Mouse (Mus musculus) CH12.LX (cell line): ENCODE data around the gene Hist1h3f. TPM values are rescaled to one million over a fixed set of nuclear protein-coding genes. Genes with fewer than 3 reads are reported as not detected.

Experiments
- DNase-seq: peaks from one replicate; pipeline ENCODE4 v3.0.0-alpha.2; 2013; ENCODE audit errors: extremely low read depth
- H3K27ac ChIP-seq: 2 replicates; pipeline ENCODE4 v1.5.1; 2012; ENCODE audit warnings: low read depth, mild to moderate bottlenecking, control low read depth, moderate library complexity; ENCODE audit not compliant: insufficient read depth
- H3K27me3 ChIP-seq: replicated peaks from 2 replicates; pipeline ENCODE3; 2012; ENCODE audit warnings: inconsistent platforms
- H3K36me3 ChIP-seq, 2 experiments: replicated peaks in 1 of 2; 2 replicates each; pipeline versions ENCODE3 to v1.6.1; 2012; ENCODE audit warnings: inconsistent platforms in 1 of 2, low read length in 1 of 2, mild to moderate bottlenecking in 1 of 2, mixed read lengths in 1 of 2, moderate library complexity in 1 of 2; ENCODE audit not compliant: control insufficient read depth in 1 of 2, insufficient read depth in 1 of 2
- H3K4me1 ChIP-seq, 2 experiments: 2 replicates each; pipeline ENCODE4 v1.6.1; 2012; ENCODE audit warnings: inconsistent platforms in 1 of 2, moderate library complexity in 1 of 2; ENCODE audit not compliant: insufficient read depth in 2 of 2, control insufficient read depth in 1 of 2
- H3K4me2 ChIP-seq: 2 replicates; pipeline ENCODE4 v1.6.1; 2012; ENCODE audit warnings: low read depth, mild to moderate bottlenecking, control low read depth; ENCODE audit not compliant: poor library complexity, insufficient read depth, severe bottlenecking
- H3K4me3 ChIP-seq, 3 experiments: fragments of 150-350 bp in 1 of 3; sonication (generic) in 1 of 3; replicated peaks in 1 of 3; 2 replicates each; pipeline versions ENCODE3 to v1.5.1; 2011 to 2012; ENCODE audit warnings: low read depth in 2 of 3, low read length in 2 of 3, mild to moderate bottlenecking in 2 of 3, moderate library complexity in 2 of 3, control low read depth in 1 of 3, improper control_type of control experiment in 1 of 3, inconsistent platforms in 1 of 3, mixed read lengths in 1 of 3; ENCODE audit not compliant: poor library complexity in 1 of 3
- H3K79me2 ChIP-seq: replicated peaks from 2 replicates; pipeline ENCODE4 v1.6.1; 2012; ENCODE audit warnings: mild to moderate bottlenecking, moderate library complexity; ENCODE audit not compliant: control insufficient read depth, poor library complexity, insufficient read depth, severe bottlenecking; ENCODE audit errors: extremely low read depth
- H3K9ac ChIP-seq: 2 replicates; pipeline ENCODE4 v1.6.1; 2012; ENCODE audit warnings: low read depth, mild to moderate bottlenecking, control low read depth, moderate library complexity; ENCODE audit not compliant: insufficient read depth
- H3K9me3 ChIP-seq: replicated peaks from 2 replicates; pipeline ENCODE3; 2012; ENCODE audit warnings: low read length, inconsistent platforms, mixed read lengths
- BHLHE40 ChIP-seq: IDR thresholded peaks from 2 replicates; pipeline ENCODE4 v1.6.1; 2011; ENCODE audit warnings: mild to moderate bottlenecking, low read depth, low read length, improper control_type of control experiment
- CHD1 ChIP-seq: IDR thresholded peaks from 2 replicates; pipeline ENCODE4 v1.6.1; 2012; ENCODE audit warnings: low read depth, low read length, improper control_type of control experiment, inconsistent platforms
- CHD2 ChIP-seq: IDR thresholded peaks from 2 replicates; pipeline ENCODE4 v1.6.1; 2011; ENCODE audit warnings: low read length, improper control_type of control experiment
- CTCF ChIP-seq, 2 experiments: IDR thresholded peaks in 1 of 2; conservative IDR thresholded peaks in 1 of 2; 2 replicates each; pipeline ENCODE4 v1.5.1; 2011 to 2012; ENCODE audit warnings: low read depth in 2 of 2, low read length in 2 of 2, improper control_type of control experiment in 1 of 2, inconsistent platforms in 1 of 2, mild to moderate bottlenecking in 1 of 2, moderate library complexity in 1 of 2
- E2F4 ChIP-seq: IDR thresholded peaks from 2 replicates; pipeline ENCODE4 v1.6.1; 2011; ENCODE audit warnings: low read depth, low read length, improper control_type of control experiment; ENCODE audit not compliant: insufficient replicate concordance
- ELF1 ChIP-seq: IDR thresholded peaks from 2 replicates; pipeline ENCODE4 v1.6.1; 2014; ENCODE audit warnings: low read depth, mild to moderate bottlenecking, inconsistent platforms, low read length, improper control_type of control experiment
- EP300 ChIP-seq: IDR thresholded peaks from 2 replicates; pipeline ENCODE4 v1.6.1; 2011; ENCODE audit warnings: low read length, improper control_type of control experiment
- ETS1 ChIP-seq: conservative IDR thresholded peaks from 2 replicates; pipeline ENCODE4 v1.6.1; 2012; ENCODE audit warnings: low read depth, mild to moderate bottlenecking, inconsistent platforms, low read length, improper control_type of control experiment, moderate library complexity
- GABPA ChIP-seq: IDR thresholded peaks from 2 replicates; pipeline ENCODE4 v1.6.1; 2012; ENCODE audit warnings: low read depth, low read length, improper control_type of control experiment, inconsistent platforms; ENCODE audit not compliant: insufficient replicate concordance
- HCFC1 ChIP-seq: IDR thresholded peaks from 2 replicates; pipeline ENCODE4 v1.6.1; 2012; ENCODE audit warnings: low read depth, mild to moderate bottlenecking, inconsistent platforms, low read length, improper control_type of control experiment
- IRF4 ChIP-seq: IDR thresholded peaks from 2 replicates; pipeline ENCODE4 v1.6.1; 2014; ENCODE audit warnings: low read depth, mild to moderate bottlenecking, inconsistent platforms, low read length, improper control_type of control experiment
- JUND ChIP-seq: conservative IDR thresholded peaks from 2 replicates; pipeline ENCODE4 v1.6.1; 2011; ENCODE audit warnings: low read depth, low read length, improper control_type of control experiment
- KAT2A ChIP-seq: IDR thresholded peaks from 2 replicates; pipeline ENCODE4 v1.6.1; 2012; ENCODE audit warnings: low read length, improper control_type of control experiment, inconsistent platforms; ENCODE audit not compliant: insufficient replicate concordance
- MAFK ChIP-seq: IDR thresholded peaks from 2 replicates; pipeline ENCODE4 v1.6.1; 2011; ENCODE audit warnings: low read length, improper control_type of control experiment; ENCODE audit not compliant: insufficient replicate concordance
- MAX ChIP-seq: IDR thresholded peaks from 2 replicates; pipeline ENCODE4 v1.6.1; 2011; ENCODE audit warnings: low read length, improper control_type of control experiment
- MAZ ChIP-seq: IDR thresholded peaks from 2 replicates; pipeline ENCODE4 v1.6.1; 2012; ENCODE audit warnings: low read depth, mild to moderate bottlenecking, inconsistent platforms, low read length, improper control_type of control experiment, moderate library complexity
- MXI1 ChIP-seq: IDR thresholded peaks from 2 replicates; pipeline ENCODE4 v1.6.1; 2011; ENCODE audit warnings: mild to moderate bottlenecking, low read depth, low read length, improper control_type of control experiment
- MYC ChIP-seq: IDR thresholded peaks from 2 replicates; pipeline ENCODE4 v1.6.1; 2011; ENCODE audit warnings: low read depth, mild to moderate bottlenecking, improper control_type of control experiment, low read length
- NRF1 ChIP-seq: IDR thresholded peaks from 2 replicates; pipeline ENCODE4 v1.6.1; 2014; ENCODE audit warnings: low read depth, mild to moderate bottlenecking, inconsistent platforms, low read length, improper control_type of control experiment, moderate library complexity
- PAX5 ChIP-seq: IDR thresholded peaks from 2 replicates; pipeline ENCODE4 v1.6.1; 2012; ENCODE audit warnings: low read length, inconsistent platforms, mixed read lengths
- POLR2A ChIP-seq: IDR thresholded peaks from 2 replicates; pipeline ENCODE4 v1.6.1; 2011; ENCODE audit warnings: low read depth, mild to moderate bottlenecking, improper control_type of control experiment, low read length
- POLR2AphosphoS2 ChIP-seq: IDR thresholded peaks from 2 replicates; pipeline ENCODE4 v1.6.1; 2011; ENCODE audit warnings: low read depth, low read length, improper control_type of control experiment
- RAD21 ChIP-seq: IDR thresholded peaks from 2 replicates; pipeline ENCODE4 v1.6.1; 2011; ENCODE audit warnings: low read depth, mild to moderate bottlenecking, low read length, improper control_type of control experiment, moderate library complexity
- RCOR1 ChIP-seq: conservative IDR thresholded peaks from 2 replicates; pipeline ENCODE4 v1.6.1; 2012; ENCODE audit warnings: low read depth, mild to moderate bottlenecking, inconsistent platforms, low read length, improper control_type of control experiment
- SIN3A ChIP-seq: IDR thresholded peaks from 2 replicates; pipeline ENCODE4 v1.6.1; 2012; ENCODE audit warnings: low read length, improper control_type of control experiment, inconsistent platforms
- SMC3 ChIP-seq: IDR thresholded peaks from 2 replicates; pipeline ENCODE4 v1.6.1; 2011; ENCODE audit warnings: low read depth, low read length, improper control_type of control experiment
- TBP ChIP-seq: conservative IDR thresholded peaks from 2 replicates; pipeline ENCODE4 v1.6.1; 2011; ENCODE audit warnings: low read depth, low read length, improper control_type of control experiment
- TCF12 ChIP-seq: IDR thresholded peaks from 2 replicates; pipeline ENCODE4 v1.6.1; 2014; ENCODE audit warnings: low read depth, mild to moderate bottlenecking, inconsistent platforms, low read length, improper control_type of control experiment
- UBTF ChIP-seq: IDR thresholded peaks from 2 replicates; pipeline ENCODE4 v1.6.1; 2012; ENCODE audit warnings: low read depth, mild to moderate bottlenecking, inconsistent platforms, low read length, improper control_type of control experiment, moderate library complexity
- USF1 ChIP-seq: IDR thresholded peaks from 2 replicates; pipeline ENCODE4 v1.6.1; 2014; ENCODE audit warnings: low read depth, mild to moderate bottlenecking, inconsistent platforms, low read length, improper control_type of control experiment
- USF2 ChIP-seq: conservative IDR thresholded peaks from 2 replicates; pipeline ENCODE4 v1.6.1; 2011; ENCODE audit warnings: low read depth, low read length, improper control_type of control experiment
- ZC3H11A ChIP-seq: IDR thresholded peaks from 2 replicates; pipeline ENCODE4 v1.6.1; 2012; ENCODE audit warnings: low read depth, mild to moderate bottlenecking, inconsistent platforms, low read length, improper control_type of control experiment
- ZKSCAN1 ChIP-seq: IDR thresholded peaks from 2 replicates; pipeline ENCODE4 v1.6.1; 2012; ENCODE audit warnings: low read depth, inconsistent platforms, low read length, improper control_type of control experiment, borderline replicate concordance
- ZMIZ1 ChIP-seq: IDR thresholded peaks from 2 replicates; pipeline ENCODE4 v1.6.1; 2012; ENCODE audit warnings: low read depth, mild to moderate bottlenecking, inconsistent platforms, low read length, improper control_type of control experiment
- ZNF384 ChIP-seq: IDR thresholded peaks from 2 replicates; pipeline ENCODE4 v1.6.1; 2012; ENCODE audit warnings: low read depth, low read length, improper control_type of control experiment, inconsistent platforms
- dilution Hi-C: fragments of 300-500 bp; cut with MboI; formaldehyde crosslinking; loops from 2 replicates; pipeline ENCODE4 v1.14.3; 2020; ENCODE audit warnings: low sequenced_read_pairs; ENCODE audit not compliant: extremely low pct_unique_long_range_greater_than_20kb, extremely low pct_ligation_motif_present
- in situ Hi-C: fragments of 300-500 bp; cut with MboI; formaldehyde crosslinking; loops from 3 replicates; pipeline ENCODE4 v1.14.3; 2019; ENCODE audit warnings: low sequenced_read_pairs, low pct_ligation_motif_present, low pct_unique_long_range_greater_than_20kb, mixed read lengths
- polyA plus RNA-seq: library from polyadenylated mRNA; unstranded; fragments of >175 nt; gene quantifications from 2 replicates; pipeline ENCODE4 v1.2.1, GENCODE M21; 2012; ENCODE audit warnings: low read depth; ENCODE audit not compliant: insufficient read length
- total RNA-seq, 2 experiments: library from RNA; depleted of rRNA; stranded (reverse); fragments of 300-350 nt in 1 of 2; fragments of >200 nt in 1 of 2; gene quantifications; 2 replicates each; pipeline ENCODE4 v1.2.3; 2012 to 2014

Hist1h3f gene
- total and polyA plus RNA-seq, 3 experiments: 0.30 to 553 (median 8.0) TPM

- no peak for TF ChIP-seq TCF12
- no peak for TF ChIP-seq MYC
- TF ChIP-seq SIN3A: 0 out of 2 replicates have a peak, but pooled peaks have one; percentile 12
- TF ChIP-seq, all 38 proteins: peak for 9
Observed at GRCm38 (mm10) chr13:23529480-23530165, 14.2 kb upstream of the Hist1h3f start (continued).

- Histone ChIP-seq H3K4me2 (peak overlapping the region; percentile 80), H3K4me1 (peaks cover 7 to 32% of the 10 kb centered on the region in 2 experiments), H3K36me3 (no peaks in the 10 kb centered on the region), H3K9ac (peak overlapping the region; percentile 89), H3K79me2 (no peaks in the 10 kb centered on the region), H3K27ac (peak overlapping the region; percentile 74), H3K27me3 (no peaks in the 10 kb centered on the region), H3K9me3 (no peaks in the 10 kb centered on the region), H3K4me3 (peak overlapping the region; percentile 58 to 67 (median 67))
- in situ Hi-C loops: no loop called here
- dilution Hi-C loops: no loop called here
- DNase-seq: peak; percentile 70
- TF ChIP-seq KAT2A (peak; percentile 74; the same call in 1 of the 2 replicates), POLR2A (no peak; the same call in 1 of the 2 replicates), USF2 (no peak), ZMIZ1 (no peak), GABPA (no peak), SIN3A (0 out of 2 replicates have a peak, but pooled peaks have one; percentile 53), CHD1 (no peak), TCF12 (no peak), RCOR1 (no peak), ZKSCAN1 (no peak), ELF1 (peak; percentile 98), RAD21 (no peak), MAZ (no peak), MAFK (peak; percentile 95), POLR2AphosphoS2 (no peak), MYC (peak; percentile 73; the same call in 1 of the 2 replicates), PAX5 (no peak), CHD2 (no peak), UBTF (no peak), NRF1 (peak; percentile 62; the same call in 1 of the 2 replicates), ZNF384 (peak; percentile 82), HCFC1 (peak; percentile 42; the same call in 1 of the 2 replicates), JUND (no peak), MAX (no peak), TBP (peak; percentile 100), SMC3 (no peak), IRF4 (no peak; the same call in 1 of the 2 replicates), ZC3H11A (no peak), E2F4 (peak; percentile 92), CTCF (conservative IDR thresholded peaks at IDR 0.05 in 1 of 2, IDR thresholded peaks at IDR 0.05 in 1 of 2; ENCODE audit: low read depth in 2 of 2, low read length in 2 of 2) (no peak), ETS1 (no peak), EP300 (peak; percentile 37; the same call in 1 of the 2 replicates), USF1 (no peak), BHLHE40 (no peak), MXI1 (no peak; the same call in 1 of the 2 replicates)
Observed at GRCm38 (mm10) chr13:23530181-23530900, 13.5 kb upstream of the Hist1h3f start.
